Comparison of ENCODE assay signal across 13 mouse cellular contexts in genomic region chr4:125145213-125145612, GRCm38 (mm10). TPM values are rescaled to one million over a fixed set of nuclear protein-coding genes. Genes with fewer than 3 reads are reported as not detected.
DNase-seq lines count a peak whose midpoint lies in the region; ATAC-seq and TF ChIP-seq lines count a peak whose summit lies in the region.
"Had no signal": no experiment of that assay in that cellular context is flagged by ENCODE, and none has a peak within 500 bp of the region (broad histone marks: within the 10 kb centered on the region; RNA-seq: fewer than 3 reads in every experiment).

No protein-coding gene starts in this region.

- H3K27ac ChIP-seq in liver, embryonic 14.5 days: no peak overlapping the region
- no peak overlapping the region for H3K27ac ChIP-seq in liver, embryonic 12.5 days
- no peak overlapping the region for H3K27ac ChIP-seq in forebrain, embryonic 11.5 days (ENCODE audit: low read depth, low read length)
- H3K27ac ChIP-seq: lung, embryonic 15.5 days; neural tube, embryonic 15.5 days had no signal

- peak; percentile 59; the same call in 1 of the 2 replicates for ATAC-seq in frontal cortex, adult (ENCODE audit: low TSS enrichment)
- ATAC-seq in liver, embryonic 14.5 days (ENCODE audit: insufficient read depth): 0 out of 2 replicates have a peak, but pooled peaks have one; percentile 18
- ATAC-seq in liver, embryonic 12.5 days: no peak
- ATAC-seq in forebrain, embryonic 11.5 days (replicated peaks; ENCODE audit: low FRiP score): no peak

- H3K4me1 ChIP-seq in liver, embryonic 14.5 days (replicated peaks; ENCODE audit: control insufficient read depth in 2 of 2, insufficient read depth in 2 of 2, low read length in 1 of 2): no peaks in the 10 kb centered on the region
- H3K4me1 ChIP-seq in liver, embryonic 12.5 days: no peaks in the 10 kb centered on the region
- no peaks in the 10 kb centered on the region; the same call in 1 of the 2 replicates for H3K4me1 ChIP-seq in forebrain, embryonic 11.5 days (replicated peaks; ENCODE audit: control insufficient read depth, insufficient read depth, low read length)
- H3K4me1 ChIP-seq: lung, embryonic 15.5 days had no signal

- H3K9ac ChIP-seq in liver, embryonic 14.5 days (replicated peaks): no peak overlapping the region
- no peak overlapping the region for H3K9ac ChIP-seq in liver, embryonic 12.5 days
- no peak overlapping the region for H3K9ac ChIP-seq in forebrain, embryonic 11.5 days (ENCODE audit: low read length)
- H3K9ac ChIP-seq: lung, embryonic 15.5 days; neural tube, embryonic 15.5 days had no signal

- no peak for TF ChIP-seq CTCF in liver, embryonic 14.5 days (IDR thresholded peaks at IDR 0.05; ENCODE audit: low read depth)

- no peaks in the 10 kb centered on the region for H3K9me3 ChIP-seq in liver, embryonic 14.5 days (ENCODE audit: control insufficient read depth, low read length)
- H3K9me3 ChIP-seq in liver, embryonic 12.5 days (replicated peaks): no peaks in the 10 kb centered on the region
- H3K9me3 ChIP-seq in forebrain, embryonic 11.5 days (ENCODE audit: control insufficient read depth, low read length): no peaks in the 10 kb centered on the region
- H3K9me3 ChIP-seq: lung, embryonic 15.5 days; neural tube, embryonic 15.5 days had no signal

- no peak for DNase-seq in frontal cortex, postnatal 25 days (ENCODE audit: low spot score in 2 of 2)
- DNase-seq in liver, embryonic 14.5 days (ENCODE audit: low read depth in 3 of 3, low spot score in 3 of 3): peak in 1 of 3 experiments; percentile 33
- DNase-seq in induced T-regulatory cell, adult 2 months (ENCODE audit: low read depth): peak; percentile 16
- DNase-seq in monocyte, adult 2 months (ENCODE audit: low read depth in 1 of 2, low spot score in 2 of 2): peak; percentile 76 to 81
- DNase-seq in forebrain, embryonic 11.5 days (ENCODE audit: low spot score): no peak
- no peak for DNase-seq in left cerebral cortex, postnatal 36 days (ENCODE audit: low spot score in 2 of 2)
- DNase-seq: cerebellum, adult 9-11 months; heart, postnatal 4 days had no signal

- no peaks in the 10 kb centered on the region for H3K27me3 ChIP-seq in liver, embryonic 14.5 days (ENCODE audit: control insufficient read depth, insufficient read depth, low read length)
- peaks cover 16% of the 10 kb centered on the region for H3K27me3 ChIP-seq in liver, embryonic 12.5 days (replicated peaks)
- H3K27me3 ChIP-seq in forebrain, embryonic 11.5 days (ENCODE audit: control insufficient read depth, insufficient read depth, low read length): peaks cover 2% of the 10 kb centered on the region; the same call in 1 of the 2 replicates
- H3K27me3 ChIP-seq: lung, embryonic 15.5 days had no signal

- no peaks in the 10 kb centered on the region for H3K36me3 ChIP-seq in liver, embryonic 14.5 days (replicated peaks; ENCODE audit: control insufficient read depth, insufficient read depth, low read depth)
- H3K36me3 ChIP-seq in liver, embryonic 12.5 days: no peaks in the 10 kb centered on the region
- no peaks in the 10 kb centered on the region for H3K36me3 ChIP-seq in forebrain, embryonic 11.5 days (ENCODE audit: control insufficient read depth, insufficient read depth, low read length)
- H3K36me3 ChIP-seq: lung, embryonic 15.5 days; neural tube, embryonic 15.5 days had no signal

- no peak overlapping the region for H3K4me2 ChIP-seq in liver, embryonic 14.5 days (ENCODE audit: low read depth)
- H3K4me2 ChIP-seq in liver, embryonic 12.5 days: no peak overlapping the region
- H3K4me2 ChIP-seq in forebrain, embryonic 11.5 days (ENCODE audit: low read depth, low read length, severe bottlenecking): no peak overlapping the region
- H3K4me2 ChIP-seq: lung, embryonic 15.5 days; neural tube, embryonic 15.5 days had no signal

- WGBS in liver, embryonic 14.5 days (ENCODE audit: insufficient replicate concordance): 6% methylated on average over 10 of the region's 10 CpGs
- WGBS in liver, embryonic 12.5 days (ENCODE audit: insufficient replicate concordance): 7% methylated on average over 10 of the region's 10 CpGs
- 47% methylated on average over 10 of the region's 10 CpGs for WGBS in forebrain, embryonic 11.5 days

- no peak for TF ChIP-seq EP300 in liver, embryonic 14.5 days (IDR thresholded peaks at IDR 0.05; ENCODE audit: low read depth)

- no peak overlapping the region for H3K4me3 ChIP-seq in liver, embryonic 14.5 days (ENCODE audit: insufficient read depth in 1 of 2, low read depth in 2 of 2, low read length in 2 of 2)
- no peak overlapping the region for H3K4me3 ChIP-seq in liver, embryonic 12.5 days
- no peak overlapping the region for H3K4me3 ChIP-seq in forebrain, embryonic 11.5 days (ENCODE audit: low read depth, low read length)
- H3K4me3 ChIP-seq: erythroblast, embryonic 14.5 days; lung, embryonic 15.5 days; neural tube, embryonic 15.5 days had no signal

- intact Hi-C loops in left cerebral cortex, postnatal 36 days (cut with DNase I): loop anchor here (5.0 kb wide), 1 partner anchor 817 kb away; no protein-coding TSS in a partner anchor

RNA-seq across cellular contexts. Expression of gene Zc3h12a, which starts 17.6 kb away (rescaled TPM):
- 0.79 and 0.83 TPM in 2 replicates for polyA plus RNA-seq in liver, embryonic 14.5 days (2012; rRNA removed)
- 0.37 and 0.39 TPM in 2 replicates for polyA plus RNA-seq in liver, embryonic 14.5 days (2014; fragmentation: Nextera tagmentation; extraction: Ambion mirVana)
- polyA plus RNA-seq in liver, embryonic 12.5 days (2016; fragmentation: Nextera tagmentation; extraction: Ambion mirVana): 0.56 and 0.62 TPM in 2 replicates
- 0.16 and 0.57 TPM in 2 replicates for polyA plus RNA-seq in forebrain, embryonic 11.5 days (2014; fragmentation: Nextera tagmentation; extraction: Ambion mirVana)
- total RNA-seq in left cerebral cortex, postnatal 36 days (2021): under 1 TPM; 0.54 to 0.70 TPM

Comparison
In these comparisons a context has a peak if more than half of its experiments do, and no peak if none do; other contexts are left out.
1. ATAC-seq: peak in frontal cortex, adult (single experiment) and liver, embryonic 14.5 days (single experiment); none in liver, embryonic 12.5 days (single experiment) and forebrain, embryonic 11.5 days (single experiment).
2. DNase-seq: peak in induced T-regulatory cell, adult 2 months (single experiment) and monocyte, adult 2 months (2 of 2); none in frontal cortex, postnatal 25 days (0 of 2), forebrain, embryonic 11.5 days (single experiment) and left cerebral cortex, postnatal 36 days (0 of 2).